Mouse (Mus musculus) stomach, postnatal 0 days (tissue): Measurements from ENCODE around the gene Prkab1. TPM values are rescaled to one million over a fixed set of nuclear protein-coding genes. Genes with fewer than 3 reads are reported as not detected.

ENCODE experiments used
- ATAC-seq: fragments of 200-750 bp; cut with Nextera tagmentation; 2 replicates; pipeline ENCODE4 v1.8.0; 2017; ENCODE audit not compliant: low FRiP score, low TSS enrichment
- DNase-seq: peaks from one replicate; pipeline ENCODE4 v3.0.0-alpha.2; 2016; ENCODE audit warnings: low spot score
- H3K27ac ChIP-seq: fragments of 300-500 bp; sonication (generic); replicated peaks from 2 replicates; pipeline ENCODE4 v1.5.1; 2014; ENCODE audit warnings: mild to moderate bottlenecking, control low read depth
- H3K27me3 ChIP-seq: fragments of 300-500 bp; sonication (generic); 2 replicates; pipeline ENCODE4 v1.6.1; 2014; ENCODE audit warnings: low read length; ENCODE audit not compliant: control insufficient read depth, insufficient read depth
- H3K36me3 ChIP-seq: fragments of 300-500 bp; sonication (generic); 2 replicates; pipeline ENCODE4 v1.6.1; 2014; ENCODE audit warnings: low read length, mixed read lengths; ENCODE audit not compliant: control insufficient read depth, insufficient read depth
- H3K4me1 ChIP-seq: fragments of 300-500 bp; sonication (generic); replicated peaks from 2 replicates; pipeline ENCODE4 v1.6.1; 2014; ENCODE audit warnings: antibody characterized with exemption; ENCODE audit not compliant: control insufficient read depth, insufficient read depth
- H3K4me2 ChIP-seq: fragments of 300-500 bp; sonication (generic); replicated peaks from 2 replicates; pipeline ENCODE4 v1.6.1; 2014; ENCODE audit warnings: low read depth, mild to moderate bottlenecking, control low read depth, moderate library complexity
- H3K4me3 ChIP-seq: fragments of 300-500 bp; sonication (generic); 2 replicates; pipeline ENCODE4 v1.5.1; 2014; ENCODE audit warnings: low read depth, low read length, control low read depth
- H3K9ac ChIP-seq: fragments of 300-500 bp; sonication (generic); 2 replicates; pipeline ENCODE4 v1.6.1; 2014; ENCODE audit warnings: mild to moderate bottlenecking, low read length, control low read depth, mixed read lengths
- H3K9me3 ChIP-seq: fragments of 300-500 bp; sonication (generic); 2 replicates; pipeline ENCODE4 v1.6.1; 2016; ENCODE audit warnings: low read length; ENCODE audit not compliant: control insufficient read depth
- CTCF ChIP-seq: IDR thresholded peaks from 2 replicates; pipeline ENCODE4 v1.5.1; 2016; ENCODE audit warnings: antibody characterized with exemption, low read depth, mild to moderate bottlenecking, moderate library complexity
- EP300 ChIP-seq: optimal IDR thresholded peaks from 2 replicates; pipeline ENCODE3; 2016; ENCODE audit warnings: antibody characterized with exemption
- WGBS: fragments of 180-500 bp; shearing (Covaris S2); extraction: QIAGEN DNeasy Blood & Tissue Kit; methylation state at CpG from one replicate; pipeline ENCODE4 v1.1.7; 2014; 5-methylcytosine and 5-hydroxymethylcytosine counted together
- polyA plus RNA-seq: library from polyadenylated mRNA; unstranded; fragments of >200 nt; fragmentation: Nextera tagmentation; extraction: Ambion mirVana; gene quantifications from 2 replicates; pipeline ENCODE4 v1.2.1, GENCODE M21; 2015

Prkab1 gene
- polyA plus RNA-seq, 1 experiment from 2014 or later, result 56.6 TPM

- no peak for TF ChIP-seq EP300
- TF ChIP-seq CTCF, result no peak
- DNase-seq, result no peak
- 89% methylated on average over 10 of the region's 10 CpGs for WGBS
- no peaks in the 10 kb centered on the region for H3K27me3 ChIP-seq
- no peaks in the 10 kb centered on the region for H3K36me3 ChIP-seq
- H3K27ac ChIP-seq, result no peak overlapping the region
- H3K4me3 ChIP-seq, result no peak overlapping the region
- H3K9me3 ChIP-seq, result no peaks in the 10 kb centered on the region
- no peak for ATAC-seq
- H3K4me1 ChIP-seq, result no peaks in the 10 kb centered on the region
- no peak overlapping the region for H3K9ac ChIP-seq
- H3K4me2 ChIP-seq, result no peak overlapping the region
Measured at GRCm38 (mm10) chr5:116004271-116004670, 20.0 kb downstream of the Prkab1 start.

DNA sequence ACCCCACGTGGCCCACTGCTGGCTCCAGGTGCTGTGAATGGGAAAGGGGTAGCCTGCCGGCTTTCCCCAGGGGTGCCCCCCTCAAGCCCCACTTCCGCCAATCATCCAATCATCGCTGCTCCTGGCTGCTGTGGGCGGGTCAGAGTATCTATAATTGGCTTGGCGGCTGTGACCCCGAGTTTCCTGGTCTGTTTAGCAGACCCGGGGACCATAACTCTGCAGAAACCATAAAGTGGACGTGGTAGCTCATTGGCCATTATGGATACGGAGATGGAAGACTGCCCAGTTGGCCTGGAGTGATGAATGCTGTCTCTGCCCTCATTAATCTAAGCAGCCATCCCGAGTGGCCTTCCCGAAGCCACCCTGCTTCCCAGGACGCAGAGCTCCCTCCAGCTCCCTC lies 20.5 kb downstream of the Prkab1 start:
- TF ChIP-seq CTCF (no peak), EP300 (no peak)
- Histone ChIP-seq H3K27me3 (no peaks in the 10 kb centered on the region), H3K27ac (no peak overlapping the region), H3K9ac (no peak overlapping the region), H3K9me3 (no peaks in the 10 kb centered on the region), H3K36me3 (no peaks in the 10 kb centered on the region), H3K4me1 (no peaks in the 10 kb centered on the region), H3K4me3 (no peak overlapping the region), H3K4me2 (no peak overlapping the region)
- WGBS, result 50% methylated on average over 13 of the region's 13 CpGs
- DNase-seq, result no peak
- no peak for ATAC-seq

DNA sequence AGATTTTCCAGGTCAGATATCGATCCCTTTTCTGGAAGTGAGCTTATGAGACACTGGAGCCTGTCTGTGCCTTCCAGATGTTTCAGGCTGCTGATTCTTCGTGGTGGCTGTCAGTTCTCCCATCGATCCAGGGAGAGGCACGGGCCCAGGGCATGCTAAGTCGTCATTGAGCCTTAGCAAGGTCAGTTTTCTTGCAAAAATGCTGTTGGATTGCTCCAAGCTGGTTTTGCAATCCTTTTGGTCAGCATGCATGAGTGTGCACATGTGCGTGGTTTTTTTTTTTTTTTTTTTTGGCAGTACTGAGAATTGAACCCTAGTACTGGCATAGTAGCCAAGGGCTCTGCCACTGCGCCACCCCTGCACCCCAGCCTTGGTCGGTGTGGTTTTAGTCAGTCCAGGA lies 21.2 kb downstream of the Prkab1 start:
- Histone ChIP-seq H3K9ac (no peak overlapping the region), H3K9me3 (no peaks in the 10 kb centered on the region), H3K4me3 (no peak overlapping the region), H3K36me3 (no peaks in the 10 kb centered on the region), H3K27ac (no peak overlapping the region), H3K4me2 (no peak overlapping the region), H3K27me3 (no peaks in the 10 kb centered on the region), H3K4me1 (no peaks in the 10 kb centered on the region)
- ATAC-seq (no peak), DNase-seq (no peak)
- TF ChIP-seq CTCF (no peak), EP300 (no peak)
- 77% methylated on average over 8 of the region's 8 CpGs for WGBS

DNA sequence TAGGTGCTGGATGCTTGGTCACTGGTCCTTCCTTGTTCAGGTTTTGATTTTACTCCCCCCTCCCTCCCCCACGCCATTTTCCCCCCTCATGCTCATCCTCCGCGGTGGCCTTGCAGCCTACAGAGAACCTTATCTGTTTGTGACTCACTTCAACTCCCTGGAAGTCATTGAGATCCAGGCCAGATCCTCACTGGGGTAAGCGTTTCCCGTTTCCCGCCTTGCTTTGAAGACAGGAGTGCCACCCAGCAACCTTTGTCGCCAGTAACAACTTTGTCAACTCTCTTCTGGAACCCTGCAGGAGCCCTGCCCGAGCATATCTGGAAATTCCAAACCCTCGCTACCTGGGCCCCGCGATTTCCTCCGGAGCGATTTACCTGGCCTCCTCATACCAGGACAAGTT lies 26.9 kb downstream of the Prkab1 start:
- WGBS, result 69% methylated on average over 13 of the region's 13 CpGs
- no peak overlapping the region for H3K9ac ChIP-seq
- H3K27me3 ChIP-seq, result no peaks in the 10 kb centered on the region
- no peak for TF ChIP-seq EP300
- no peak for TF ChIP-seq CTCF
- DNase-seq (no peak), ATAC-seq (peak; percentile 63)
- no peaks in the 10 kb centered on the region for H3K4me1 ChIP-seq
- no peak overlapping the region for H3K4me2 ChIP-seq
- no peak overlapping the region for H3K27ac ChIP-seq
- H3K4me3 ChIP-seq, result no peak overlapping the region
- H3K9me3 ChIP-seq, result no peaks in the 10 kb centered on the region
- H3K36me3 ChIP-seq, result no peaks in the 10 kb centered on the region

- Histone ChIP-seq H3K27me3 (no peaks in the 10 kb centered on the region), H3K4me3 (no peak overlapping the region), H3K36me3 (peaks cover 7% of the 10 kb centered on the region; the same call in 1 of the 2 replicates), H3K4me2 (no peak overlapping the region), H3K9ac (no peak overlapping the region), H3K27ac (no peak overlapping the region), H3K9me3 (no peaks in the 10 kb centered on the region), H3K4me1 (no peaks in the 10 kb centered on the region)
- DNase-seq (no peak), ATAC-seq (no peak)
- TF ChIP-seq EP300 (no peak), CTCF (no peak)
- 94% methylated on average over 15 of the region's 15 CpGs for WGBS
Measured at GRCm38 (mm10) chr5:115994101-115994500, 30.2 kb downstream of the Prkab1 start.

DNA sequence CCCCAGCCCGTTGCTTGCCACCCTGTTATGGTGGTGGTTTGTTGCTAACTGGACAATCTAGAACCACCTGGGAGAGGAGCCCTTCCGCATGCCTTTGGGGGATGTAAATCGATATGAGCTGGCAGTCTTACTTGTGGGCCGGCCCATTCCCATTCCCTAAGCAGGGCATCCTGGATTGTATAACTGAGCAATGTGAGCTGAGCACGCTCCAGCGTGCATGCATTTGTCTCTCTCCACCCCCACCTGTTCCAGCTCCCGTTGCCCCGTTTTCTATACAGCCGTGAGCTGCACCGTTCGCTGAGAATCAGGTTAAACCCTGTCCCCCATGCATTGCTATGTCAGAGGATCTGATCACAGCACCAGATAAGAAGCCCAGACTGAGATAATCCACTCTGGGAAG lies 32.6 kb downstream of the Prkab1 start:
- no peak for TF ChIP-seq CTCF
- no peak for TF ChIP-seq EP300
- H3K4me2 ChIP-seq, result no peak overlapping the region
- ATAC-seq, result no peak

More for the DNA sequence above, 32.6 kb downstream of the Prkab1 start:
- DNase-seq, result no peak
- 92% methylated on average over 11 of the region's 11 CpGs for WGBS
- Histone ChIP-seq H3K27me3 (no peaks in the 10 kb centered on the region), H3K4me1 (no peaks in the 10 kb centered on the region), H3K9ac (no peak overlapping the region), H3K27ac (no peak overlapping the region), H3K4me3 (no peak overlapping the region), H3K9me3 (no peaks in the 10 kb centered on the region), H3K36me3 (peaks cover 11% of the 10 kb centered on the region; the same call in 1 of the 2 replicates)
